ENCODE assay signal across 9 mouse cellular contexts in genomic region chrX:10617119-10617518, GRCm38 (mm10).
DNase-seq lines count a peak whose midpoint lies in the region; ATAC-seq and TF ChIP-seq lines count a peak whose summit lies in the region.
"Had no signal": no experiment of that assay in that cellular context is flagged by ENCODE, and none has a peak within 500 bp of the region (broad histone marks: within the 10 kb centered on the region; RNA-seq: fewer than 3 reads in every experiment).

No protein-coding gene starts in this region.

- no peak overlapping the region for H3K9ac ChIP-seq in heart, adult 2 months (ENCODE audit: low read depth, low read length)
- no peak overlapping the region for H3K9ac ChIP-seq in heart, embryonic 11.5 days (ENCODE audit: low read depth, low read length)
- H3K9ac ChIP-seq: lung, embryonic 15.5 days had no signal

- intact Hi-C loops in heart, adult 2 months (cut with DNase I): no loop called here

- no peak overlapping the region for H3K4me2 ChIP-seq in heart, embryonic 11.5 days
- H3K4me2 ChIP-seq: lung, embryonic 15.5 days had no signal

- no peak overlapping the region for H3K27ac ChIP-seq in heart, adult 2 months
- no peak overlapping the region for H3K27ac ChIP-seq in heart, embryonic 11.5 days (ENCODE audit: low read depth, low read length)
- no peak overlapping the region for H3K27ac ChIP-seq in limb, embryonic 10.5 days
- H3K27ac ChIP-seq: lung, embryonic 15.5 days had no signal

- no peaks in the 10 kb centered on the region for H3K79me2 ChIP-seq in heart, adult 2 months (replicated peaks; ENCODE audit: control insufficient read depth, insufficient read depth, low read length)

- ATAC-seq in heart, embryonic 11.5 days (replicated peaks; ENCODE audit: insufficient number of reproducible peaks, low FRiP score, low TSS enrichment): no peak
- ATAC-seq in erythroblast, adult 5-6 weeks (replicated peaks; ENCODE audit: low FRiP score, poor library complexity, severe bottlenecking): no peak
- ATAC-seq in monocyte, adult 5-6 weeks (replicated peaks; ENCODE audit: insufficient number of reproducible peaks, low FRiP score, low TSS enrichment, poor library complexity, severe bottlenecking): no peak

- no peaks in the 10 kb centered on the region for H3K36me3 ChIP-seq in heart, adult 2 months (ENCODE audit: control insufficient read depth, insufficient read depth, low read length)
- H3K36me3 ChIP-seq in heart, embryonic 11.5 days (ENCODE audit: control insufficient read depth, insufficient read depth, low read length): no peaks in the 10 kb centered on the region
- H3K36me3 ChIP-seq in limb, embryonic 10.5 days: no peaks in the 10 kb centered on the region
- H3K36me3 ChIP-seq: lung, embryonic 15.5 days had no signal

- no peak for DNase-seq in heart, adult 2 months
- peak; percentile 3 for DNase-seq in ovary, postnatal 14 days (ENCODE audit: low spot score)
- DNase-seq in ovary, adult 18-20 months (ENCODE audit: low spot score): no peak
- DNase-seq in brain, embryonic 18.5 days (ENCODE audit: low read depth, low spot score): peak; percentile 4
- DNase-seq in limb, embryonic 10.5 days (ENCODE audit: low spot score): peak; percentile 34

- no peak overlapping the region for H3K4me3 ChIP-seq in heart, adult 2 months
- H3K4me3 ChIP-seq in heart, embryonic 11.5 days (ENCODE audit: low read depth, low read length): no peak overlapping the region
- no peak overlapping the region for H3K4me3 ChIP-seq in limb, embryonic 10.5 days
- H3K4me3 ChIP-seq: lung, embryonic 15.5 days had no signal

- no peaks in the 10 kb centered on the region for H3K4me1 ChIP-seq in heart, adult 2 months (ENCODE audit: control insufficient read depth, insufficient read depth, low read length)
- H3K4me1 ChIP-seq in heart, embryonic 11.5 days (ENCODE audit: control insufficient read depth, insufficient read depth, low read length): no peaks in the 10 kb centered on the region
- no peaks in the 10 kb centered on the region for H3K4me1 ChIP-seq in limb, embryonic 10.5 days
- H3K4me1 ChIP-seq: lung, embryonic 15.5 days had no signal

- no peaks in the 10 kb centered on the region for H3K9me3 ChIP-seq in heart, embryonic 11.5 days (replicated peaks; ENCODE audit: control insufficient read depth, low read length)
- H3K9me3 ChIP-seq in limb, embryonic 10.5 days (replicated peaks): no peaks in the 10 kb centered on the region
- H3K9me3 ChIP-seq: lung, embryonic 15.5 days had no signal

- no peak for TF ChIP-seq POLR2A in heart, adult 2 months (IDR thresholded peaks at IDR 0.05; ENCODE audit: insufficient read depth, low read depth, low read length)

- WGBS in heart, adult 2 months: 27% methylated on average over 5 of the region's 5 CpGs
- 26% methylated on average over 5 of the region's 5 CpGs for WGBS in heart, embryonic 11.5 days (ENCODE audit: insufficient replicate concordance)
- 12% methylated on average over 5 of the region's 5 CpGs for WGBS in limb, embryonic 10.5 days

- TF ChIP-seq EP300 in heart, adult 2 months (IDR thresholded peaks at IDR 0.05; ENCODE audit: insufficient read depth, low read depth, low read length): no peak

- H3K27me3 ChIP-seq in heart, adult 2 months (ENCODE audit: control insufficient read depth, insufficient read depth, low read length): no peaks in the 10 kb centered on the region
- H3K27me3 ChIP-seq in heart, embryonic 11.5 days (ENCODE audit: control insufficient read depth, insufficient read depth, low read length): no peaks in the 10 kb centered on the region
- peaks cover 10% of the 10 kb centered on the region for H3K27me3 ChIP-seq in limb, embryonic 10.5 days (ENCODE audit: low read depth, poor library complexity, severe bottlenecking)
- H3K27me3 ChIP-seq: lung, embryonic 15.5 days had no signal

- TF ChIP-seq CTCF in heart, adult 2 months (IDR thresholded peaks at IDR 0.05): peak; percentile 68

Comparison
In these comparisons a context has a peak if more than half of its experiments do, and no peak if none do; other contexts are left out.
1. DNase-seq: peak in ovary, postnatal 14 days (single experiment), brain, embryonic 18.5 days (single experiment) and limb, embryonic 10.5 days (single experiment); none in heart, adult 2 months (0 of 2) and ovary, adult 18-20 months (single experiment).